Mouse (Mus musculus): Measurements from ENCODE around the gene Fam83e.
A peak's percentile ranks its signal among the peaks of the same experiment; 100 is the strongest.

The Fam83e gene

DNA sequence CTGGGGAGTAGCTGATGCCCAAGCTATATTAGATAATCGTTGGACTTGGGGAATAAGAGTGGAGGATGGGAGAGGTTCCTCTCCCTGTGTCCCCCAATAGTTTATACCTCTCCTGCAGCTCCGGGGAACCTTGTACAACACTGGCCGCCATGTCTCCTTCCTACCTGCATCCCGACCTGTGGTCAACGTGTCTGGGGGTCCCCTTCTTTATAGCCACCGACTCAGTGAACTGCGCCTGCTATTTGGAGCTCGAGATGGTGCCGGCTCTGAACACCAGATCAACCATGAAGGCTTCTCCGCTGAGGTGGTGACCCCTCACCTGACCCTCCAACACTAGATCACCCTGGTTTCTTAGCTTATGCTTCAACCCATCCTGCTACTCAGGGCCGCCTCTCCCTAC lies 18.7 kb upstream of the Fam83e start:
- no peak for DNase-seq (ENCODE audit: low spot score)

- no peak for DNase-seq (ENCODE audit: low spot score)
Measured at GRCm38 (mm10) chr7:45702809-45703520, 18.0 kb upstream of the Fam83e start.

DNA sequence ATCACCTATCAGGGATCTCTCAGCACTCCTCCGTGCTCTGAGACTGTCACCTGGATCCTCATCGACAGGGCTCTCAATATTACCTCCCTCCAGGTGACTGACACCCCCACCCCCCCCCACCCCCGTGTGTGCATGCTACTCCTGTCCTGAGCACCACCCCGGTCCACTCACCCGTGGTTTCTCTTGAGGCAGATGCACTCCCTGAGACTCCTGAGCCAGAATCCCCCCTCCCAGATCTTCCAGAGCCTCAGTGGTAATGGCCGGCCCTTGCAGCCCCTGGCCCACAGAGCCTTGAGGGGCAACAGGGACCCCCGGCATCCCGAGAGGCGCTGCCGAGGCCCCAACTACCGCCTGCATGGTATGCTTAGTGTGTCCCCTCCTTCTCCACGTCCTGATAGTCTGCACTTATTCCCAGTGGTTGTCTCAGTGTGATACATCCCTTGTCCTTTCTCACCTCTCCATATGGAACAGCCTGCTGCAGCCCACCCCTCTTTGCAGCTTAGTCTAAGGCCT lies 17.4 kb upstream of the Fam83e start:
- peak; percentile 8 for DNase-seq (ENCODE audit: low spot score)

- peak; percentile 56 for DNase-seq (ENCODE audit: low spot score)
Measured at GRCm38 (mm10) chr7:45704046-45704559, 16.9 kb upstream of the Fam83e start.

- DNase-seq (ENCODE audit: low spot score), result peak; percentile 91
Measured at GRCm38 (mm10) chr7:45704730-45705442, 16.1 kb upstream of the Fam83e start, which contains the start of gene Dbp. TSS of gene Dbp (plus strand) at chr7:45705088.

- DNase-seq (ENCODE audit: low spot score), result no peak
Measured at GRCm38 (mm10) chr7:45705443-45705864, 15.6 kb upstream of the Fam83e start.

DNA sequence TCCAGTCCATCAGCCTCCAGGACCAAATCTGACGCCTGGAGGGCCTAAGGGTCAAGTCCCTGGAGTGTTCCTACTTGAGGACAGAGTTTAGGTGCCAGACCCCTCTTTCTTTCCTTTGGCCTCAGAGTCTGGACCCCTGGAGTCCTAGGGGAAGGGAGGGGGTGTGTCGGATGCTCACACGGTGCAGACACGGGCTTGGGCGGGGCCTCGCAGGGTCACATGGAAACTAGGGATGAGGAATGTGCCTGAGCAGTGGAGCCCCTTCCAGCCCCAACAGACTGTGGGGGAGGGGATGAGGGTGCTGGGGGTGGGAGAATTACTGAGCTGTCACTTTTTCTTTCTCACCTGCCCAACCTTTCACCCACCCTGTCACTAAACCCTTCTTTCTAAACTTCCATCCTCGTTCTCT lies 15.1 kb upstream of the Fam83e start:
- peak; percentile 77 for DNase-seq (ENCODE audit: low spot score)

GRCm38 (mm10) chr7:45706721-45707241 lies 14.2 kb upstream of the Fam83e start:
- DNase-seq (ENCODE audit: low spot score), result peak; percentile 93

DNA sequence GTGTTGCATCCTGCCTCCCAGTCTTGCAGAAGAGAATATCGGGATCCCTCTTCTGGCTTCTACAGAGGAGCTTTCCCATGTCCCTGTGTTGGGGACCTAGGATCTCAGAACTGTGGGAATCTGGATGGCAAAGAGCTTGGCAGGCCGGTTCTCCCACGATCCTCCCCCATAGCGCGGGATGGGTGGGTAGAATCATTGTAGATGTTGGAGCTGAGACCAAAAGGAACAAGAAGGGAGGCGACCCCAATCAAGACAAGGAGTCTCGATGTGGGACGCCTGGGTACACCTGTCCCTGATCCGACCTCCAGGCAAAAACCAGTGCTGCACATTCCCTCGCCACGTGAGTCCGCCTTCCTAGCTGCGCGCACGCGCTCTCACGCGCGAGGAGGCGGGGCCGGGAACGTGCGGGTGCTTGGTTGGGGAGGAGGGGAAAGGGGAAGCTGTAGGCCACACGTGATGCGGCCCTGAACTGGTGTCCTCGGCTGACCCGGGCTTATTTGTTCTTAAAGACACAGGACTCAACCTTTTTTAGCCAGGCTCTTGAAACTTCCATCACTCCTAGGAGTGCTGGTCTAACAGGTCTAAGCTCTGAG lies 13.5 kb upstream of the Fam83e start:
- DNase-seq (ENCODE audit: low spot score), result peak; percentile 97

DNA sequence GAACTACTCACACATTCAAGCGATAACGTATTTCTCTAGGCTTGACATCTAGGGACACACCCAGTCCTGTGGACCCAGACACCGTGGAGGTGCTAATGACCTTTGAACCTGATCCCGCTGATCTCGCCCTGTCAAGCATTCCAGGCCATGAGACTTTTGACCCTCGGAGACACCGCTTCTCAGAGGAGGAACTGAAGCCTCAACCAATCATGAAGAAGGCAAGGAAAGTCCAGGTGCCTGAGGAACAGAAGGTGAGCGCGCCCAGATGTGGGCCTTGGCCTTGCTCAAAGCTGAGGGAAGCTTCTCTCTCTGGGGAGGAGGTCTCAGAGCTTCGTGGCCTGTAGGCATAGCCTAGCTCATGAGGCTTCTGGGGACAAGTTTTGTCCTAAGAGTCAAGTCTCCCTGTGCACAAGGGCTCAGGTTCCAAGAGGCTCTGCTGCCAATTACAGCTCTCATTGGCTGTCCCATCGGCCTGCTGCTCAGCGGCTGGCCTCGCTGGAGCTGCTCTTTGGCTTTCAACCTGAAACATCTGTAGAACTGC lies 12.7 kb upstream of the Fam83e start:
- no peak for DNase-seq (ENCODE audit: low spot score)

DNA sequence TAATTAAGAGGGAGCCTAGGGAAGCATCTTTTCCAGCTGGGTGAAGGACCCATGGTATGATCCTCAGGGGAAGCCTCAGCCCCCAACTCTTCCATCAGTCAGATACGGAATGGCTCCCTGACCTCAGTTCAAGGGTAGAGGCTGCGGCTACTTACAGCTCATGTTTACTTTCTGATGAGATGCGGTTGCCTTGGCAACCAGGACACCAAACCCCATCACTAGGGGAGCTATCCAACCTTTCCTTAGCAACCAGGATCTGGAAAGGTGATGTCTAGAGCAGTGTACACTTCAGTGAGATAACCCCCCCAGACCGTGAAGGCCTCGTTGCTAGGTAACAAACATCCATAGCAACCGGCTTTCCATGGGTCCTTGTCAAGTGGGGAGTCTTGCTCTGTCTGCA lies 12.0 kb upstream of the Fam83e start:
- DNase-seq (ENCODE audit: low spot score), result no peak

DNA sequence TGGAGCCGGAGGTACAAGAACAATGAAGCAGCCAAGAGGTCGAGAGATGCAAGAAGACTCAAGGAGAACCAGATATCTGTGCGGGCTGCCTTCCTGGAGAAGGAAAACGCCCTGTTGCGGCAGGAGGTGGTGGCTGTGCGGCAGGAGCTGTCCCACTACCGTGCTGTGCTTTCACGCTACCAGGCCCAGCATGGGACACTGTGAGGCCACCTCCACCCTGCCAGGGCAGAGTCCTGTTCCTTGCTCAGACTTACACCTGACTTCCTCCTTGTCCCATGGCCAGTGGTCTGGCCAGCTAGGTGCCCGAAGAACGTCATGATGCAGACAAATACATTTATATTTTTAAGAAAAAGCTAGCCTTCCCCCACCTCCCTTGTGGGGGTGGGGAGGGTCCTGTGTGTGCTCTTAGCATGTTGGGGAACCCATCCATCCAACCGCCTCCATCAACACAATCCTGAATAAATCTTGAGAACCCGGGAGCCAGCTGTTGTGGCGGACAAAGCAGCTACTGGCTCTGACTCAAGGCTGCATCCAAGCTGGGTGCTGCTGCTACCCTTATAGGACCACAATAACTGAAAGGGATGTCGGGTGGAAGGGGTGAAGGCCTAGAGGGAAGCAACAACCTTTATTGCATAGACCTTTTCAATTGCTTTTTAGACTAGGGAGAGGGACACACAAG lies 11.2 kb upstream of the Fam83e start:
- DNase-seq (ENCODE audit: low spot score), result no peak

DNA sequence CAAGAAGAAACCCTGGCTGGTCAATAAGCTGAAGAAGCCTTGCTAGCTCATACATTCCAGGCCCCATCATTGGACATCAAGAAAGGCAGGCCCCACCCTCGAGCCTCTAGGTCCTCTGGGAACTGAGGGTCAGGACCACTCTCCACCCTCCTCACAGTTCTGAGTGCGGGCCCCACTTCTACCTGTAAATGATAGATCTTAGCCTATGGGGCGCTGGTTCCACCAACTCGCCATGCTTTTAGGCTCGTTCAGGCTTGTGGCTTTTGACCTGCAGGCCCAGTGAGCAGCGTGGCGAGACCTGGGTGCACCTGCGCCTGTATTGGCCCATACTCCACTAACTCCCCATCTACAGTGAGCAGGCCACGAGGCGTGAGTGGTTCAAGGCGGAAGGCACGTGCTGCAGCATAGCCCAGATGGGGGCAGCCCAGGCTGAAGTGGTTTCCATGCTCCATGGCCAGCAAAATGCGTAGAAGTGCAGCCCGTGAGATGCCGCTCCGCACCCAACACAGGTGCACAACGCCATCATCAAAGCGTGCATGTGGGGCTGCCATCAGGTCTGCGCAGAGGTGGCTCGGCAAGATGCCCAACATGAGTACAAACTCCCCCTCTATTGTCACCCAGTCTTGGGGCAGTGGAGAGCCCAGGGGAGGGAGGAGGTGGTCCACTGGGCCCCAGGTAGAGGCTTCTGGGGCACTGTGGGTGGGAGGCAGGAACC lies 10.4 kb upstream of the Fam83e start:
- DNase-seq (ENCODE audit: low spot score), result no peak

DNA sequence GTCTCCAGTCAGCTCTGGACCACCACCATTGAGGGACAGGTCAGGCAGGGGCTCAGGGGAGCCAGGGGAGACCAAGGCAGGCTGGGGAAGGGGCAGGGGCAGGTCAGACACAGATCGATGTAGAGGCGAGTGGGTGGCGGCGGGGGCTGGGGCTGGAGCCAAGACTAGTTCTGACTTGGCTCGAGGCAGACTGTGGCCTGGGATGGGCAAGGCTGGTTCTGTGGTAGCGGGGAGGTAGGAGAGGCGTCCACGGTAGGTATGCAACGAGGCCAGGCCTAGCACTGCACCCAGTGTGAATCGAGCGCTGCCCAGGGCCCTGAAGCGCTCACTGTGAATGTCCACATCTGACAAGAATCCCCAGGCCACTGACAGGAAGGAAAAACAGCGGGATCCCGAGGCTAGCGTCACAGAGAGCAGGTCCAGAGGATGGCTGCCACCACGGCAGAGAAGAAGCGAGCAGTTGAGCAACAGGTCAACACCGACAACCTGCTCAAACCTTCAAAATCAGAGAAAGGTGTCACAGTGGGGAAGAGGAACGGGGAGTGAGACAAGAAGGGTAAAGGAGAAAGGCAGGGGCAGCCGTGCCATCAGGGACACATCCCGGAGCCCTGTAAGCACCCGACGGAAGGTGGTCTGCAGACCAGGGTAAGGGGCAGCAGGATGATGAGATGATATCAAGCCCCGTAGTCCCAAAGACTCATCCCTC lies 9.5 kb upstream of the Fam83e start:
- no peak for DNase-seq (ENCODE audit: low spot score)

- no peak for DNase-seq (ENCODE audit: low spot score)
Measured at GRCm38 (mm10) chr7:45712022-45712757, 8.8 kb upstream of the Fam83e start.

DNA sequence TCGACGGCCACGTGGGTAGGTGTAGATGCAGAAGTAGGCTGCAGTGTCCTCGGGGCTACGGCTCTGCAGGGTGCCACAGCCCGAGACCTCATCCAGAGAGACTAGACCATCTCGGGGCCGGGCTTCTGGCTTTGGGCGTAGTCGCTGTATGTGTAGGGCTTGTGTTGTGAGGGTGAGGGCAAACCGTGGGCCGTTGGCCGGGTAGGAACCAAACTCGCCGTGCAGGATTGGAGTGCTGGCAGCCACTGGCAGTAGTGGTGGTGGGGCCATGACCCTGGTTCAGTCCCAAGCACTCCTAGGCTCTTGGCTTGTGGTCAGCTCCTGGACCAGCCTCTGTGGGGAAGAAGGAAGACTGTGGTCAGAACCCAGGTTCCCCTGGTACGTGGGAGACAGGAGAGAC lies 7.6 kb upstream of the Fam83e start:
- DNase-seq (ENCODE audit: low spot score), result no peak

GRCm38 (mm10) chr7:45713881-45714520 lies 7.0 kb upstream of the Fam83e start:
- DNase-seq (ENCODE audit: low spot score), result no peak

- no peak for DNase-seq (ENCODE audit: low spot score)
Measured at GRCm38 (mm10) chr7:45714630-45715089, 6.4 kb upstream of the Fam83e start.
